Mouse (Mus musculus) testis, adult 2 months (tissue): ENCODE measurements around the gene Skiv2l. TPM values are rescaled to one million over a fixed set of nuclear protein-coding genes. Genes with fewer than 3 reads are reported as not detected.

ENCODE experiments used
- H3K27ac ChIP-seq: fragments of 200-500 bp; 2 replicates; pipeline ENCODE4 v1.5.1; 2012; ENCODE audit warnings: low read depth, low read length; ENCODE audit not compliant: control insufficient read depth, insufficient read depth
- H3K27me3 ChIP-seq: fragments of 200-500 bp; 2 replicates; pipeline ENCODE4 v1.6.1; 2012; ENCODE audit warnings: mild to moderate bottlenecking, low read length, moderate library complexity; ENCODE audit not compliant: control insufficient read depth, insufficient read depth
- H3K36me3 ChIP-seq: fragments of 200-500 bp; 2 replicates; pipeline ENCODE4 v1.6.1; 2012; ENCODE audit warnings: mild to moderate bottlenecking, low read length; ENCODE audit not compliant: control insufficient read depth, insufficient read depth
- H3K4me1 ChIP-seq: fragments of 200-500 bp; 2 replicates; pipeline ENCODE4 v1.6.1; 2012; ENCODE audit warnings: low read length; ENCODE audit not compliant: control insufficient read depth, insufficient read depth
- H3K4me3 ChIP-seq: fragments of 200-500 bp; 2 replicates; pipeline ENCODE4 v1.5.1; 2012; ENCODE audit warnings: low read depth, mild to moderate bottlenecking, low read length, moderate library complexity, mixed read lengths; ENCODE audit not compliant: control insufficient read depth
- CTCF ChIP-seq: fragments of 200-500 bp; IDR thresholded peaks from 2 replicates; pipeline ENCODE4 v1.5.1; 2012; ENCODE audit warnings: low read depth, mild to moderate bottlenecking, inconsistent platforms, low read length, moderate library complexity; ENCODE audit not compliant: control insufficient read depth, insufficient read depth, insufficient replicate concordance
- POLR2A ChIP-seq: fragments of 200-500 bp; IDR thresholded peaks from 2 replicates; pipeline ENCODE4 v1.6.1; 2012; ENCODE audit warnings: low read depth, mild to moderate bottlenecking, inconsistent platforms, low read length, moderate library complexity; ENCODE audit not compliant: control insufficient read depth
- polyA plus RNA-seq: library from polyadenylated mRNA; depleted of rRNA; stranded (reverse); fragments of >200 nt; gene quantifications from 2 replicates; pipeline ENCODE4 v1.2.3, GENCODE M21; 2012

Skiv2l gene
- polyA plus RNA-seq, 1 experiment = 137 TPM

- H3K4me3 ChIP-seq = no peak overlapping the region
- H3K36me3 ChIP-seq = no peaks in the 10 kb centered on the region
These were observed 37.9 kb upstream of the Skiv2l start for GRCm38 (mm10) chr17:34887942-34888341.

GRCm38 (mm10) chr17:34885615-34886014 lies 35.6 kb upstream of the Skiv2l start:
- Histone ChIP-seq H3K27ac (no peak overlapping the region), H3K27me3 (no peaks in the 10 kb centered on the region), H3K36me3 (no peaks in the 10 kb centered on the region), H3K4me3 (no peak overlapping the region), H3K4me1 (peaks cover 6% of the 10 kb centered on the region)
- no peak for TF ChIP-seq CTCF
- TF ChIP-seq POLR2A = no peak

More at GRCm38 (mm10) chr17:34887942-34888341, 37.9 kb upstream of the Skiv2l start:
- Histone ChIP-seq H3K27me3 (no peaks in the 10 kb centered on the region), H3K4me1 (peaks cover 1% of the 10 kb centered on the region), H3K27ac (no peak overlapping the region)
- no peak for TF ChIP-seq CTCF
- no peak for TF ChIP-seq POLR2A

GRCm38 (mm10) chr17:34884704-34885103 lies 34.7 kb upstream of the Skiv2l start:
- Histone ChIP-seq H3K27ac (no peak overlapping the region), H3K27me3 (no peaks in the 10 kb centered on the region), H3K4me3 (no peak overlapping the region), H3K4me1 (peaks cover 13% of the 10 kb centered on the region), H3K36me3 (no peaks in the 10 kb centered on the region)
- TF ChIP-seq POLR2A = no peak
- no peak for TF ChIP-seq CTCF

- Histone ChIP-seq H3K4me3 (no peak overlapping the region), H3K27ac (no peak overlapping the region), H3K36me3 (no peaks in the 10 kb centered on the region), H3K27me3 (no peaks in the 10 kb centered on the region), H3K4me1 (peaks cover 14% of the 10 kb centered on the region)
- TF ChIP-seq POLR2A = no peak
- TF ChIP-seq CTCF = peak; percentile 19; the same call in 1 of the 2 replicates
These were observed 33.3 kb upstream of the Skiv2l start for GRCm38 (mm10) chr17:34883332-34883731.

GRCm38 (mm10) chr17:34881683-34882310 lies 31.8 kb upstream of the Skiv2l start, which contains the start of gene Gm20547:
TSS of gene Gm20547 (minus strand) at chr17:34882042.
- H3K27ac ChIP-seq = peak within 1 kb of the TSS; percentile 34; the same call in 1 of the 2 replicates

GRCm38 (mm10) chr17:34881166-34881565 lies 31.2 kb upstream of the Skiv2l start:
- Histone ChIP-seq H3K4me1 (peaks cover 14% of the 10 kb centered on the region), H3K4me3 (no peak overlapping the region), H3K27me3 (no peaks in the 10 kb centered on the region), H3K27ac (no peak overlapping the region), H3K36me3 (no peaks in the 10 kb centered on the region)
- TF ChIP-seq CTCF (no peak), POLR2A (no peak)

More at GRCm38 (mm10) chr17:34881683-34882310, 31.8 kb upstream of the Skiv2l start, which contains the start of gene Gm20547:
- no peaks in the 10 kb centered on the region for H3K27me3 ChIP-seq
- peaks cover 14% of the 10 kb centered on the region for H3K4me1 ChIP-seq
- TF ChIP-seq CTCF = no peak
- TF ChIP-seq POLR2A = no peak
- H3K4me3 ChIP-seq = peak within 1 kb of the TSS; percentile 32
- H3K36me3 ChIP-seq = no peaks in the 10 kb centered on the region

- H3K27ac ChIP-seq = 0 out of 2 replicates have a peak within 1 kb of the TSS, but pooled peaks have one; percentile 57
- TF ChIP-seq POLR2A (no peak), CTCF (no peak)
These were observed 29.4 kb upstream of the Skiv2l start, which contains the start of gene Zbtb12 for GRCm38 (mm10) chr17:34879336-34879879. TSS of gene Zbtb12 (plus strand) at chr17:34879483.

More at GRCm38 (mm10) chr17:34879336-34879879, 29.4 kb upstream of the Skiv2l start, which contains the start of gene Zbtb12:
- Histone ChIP-seq H3K27me3 (no peaks in the 10 kb centered on the region), H3K36me3 (no peaks in the 10 kb centered on the region), H3K4me1 (peaks cover 14% of the 10 kb centered on the region), H3K4me3 (peak within 1 kb of the TSS; percentile 72)
